25 mouse cellular contexts compared by ENCODE assay signal in the genomic region with DNA sequence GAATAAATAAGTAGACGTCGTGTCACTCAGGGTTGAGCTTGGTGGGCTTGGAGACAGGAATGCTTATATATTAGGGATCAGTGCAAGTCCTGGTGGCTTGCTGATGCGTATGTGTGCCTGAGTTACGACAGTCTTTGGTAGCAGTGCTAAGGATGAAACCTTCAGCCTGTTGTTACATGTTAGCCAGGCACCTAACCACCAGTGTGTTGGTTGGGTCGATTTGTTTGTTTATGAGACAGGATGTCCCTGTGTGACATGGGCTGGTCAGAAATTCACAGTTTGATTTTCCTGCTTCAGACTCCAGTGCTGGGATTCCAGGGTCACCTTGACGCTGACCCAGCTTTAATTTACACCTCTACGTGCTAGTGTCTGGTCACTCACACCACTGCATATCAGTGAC. TPM values are rescaled to one million over a fixed set of nuclear protein-coding genes. Genes with fewer than 3 reads are reported as not detected.
DNase-seq lines count a peak whose midpoint lies in the region; ATAC-seq and TF ChIP-seq lines count a peak whose summit lies in the region.
"Had no signal": no experiment of that assay in that cellular context is flagged by ENCODE, and none has a peak within 500 bp of the region (broad histone marks: within the 10 kb centered on the region; RNA-seq: fewer than 3 reads in every experiment).

No protein-coding gene starts in this region.

- intact Hi-C loops in left cerebral cortex, adult 2 months (cut with DNase I): no loop called here

- peak overlapping the region; percentile 66 for H3K27ac ChIP-seq in liver, adult 2 months (replicated peaks; ENCODE audit: insufficient read depth, low read depth, low read length)
- 0 out of 2 replicates have a peak overlapping the region, but pooled peaks have one; percentile 5 for H3K27ac ChIP-seq in ES-E14 (ENCODE audit: insufficient read depth, low read depth, low read length, poor library complexity, severe bottlenecking)
- peak overlapping the region; percentile 63 for H3K27ac ChIP-seq in liver, embryonic 16.5 days (ENCODE audit: low read length)
- no peak overlapping the region for H3K27ac ChIP-seq in left cerebral cortex, adult 2 months
- H3K27ac ChIP-seq in heart, embryonic 11.5 days (ENCODE audit: low read depth, low read length): no peak overlapping the region
- H3K27ac ChIP-seq: forebrain, embryonic 13.5 days; heart, embryonic 13.5 days; hindbrain, embryonic 14.5 days; limb, embryonic 13.5 days; macrophage; midbrain, embryonic 10.5 days had no signal

- 22% methylated on average over 7 of the region's 7 CpGs for WGBS in liver, adult 2 months
- WGBS in liver, embryonic 16.5 days (ENCODE audit: insufficient replicate concordance): 42% methylated on average over 7 of the region's 7 CpGs
- whole genome bisulfite sequencing in heart, embryonic 11.5 days (ENCODE audit: insufficient replicate concordance): 53% methylated on average over 7 of the region's 7 CpGs

- peak; percentile 63 for DNase-seq in liver, adult 2 months (ENCODE audit: extremely low read depth, low read depth, low spot score)
- DNase-seq in liver: no peak
- DNase-seq in ES-E14 (ENCODE audit: low read depth, low spot score): no peak
- no peak for DNase-seq in frontal cortex, postnatal 36 days (ENCODE audit: low spot score in 2 of 2)
- no peak for DNase-seq in left cerebral cortex, adult 2 months (ENCODE audit: extremely low spot score in 1 of 2, low spot score in 2 of 2)
- DNase-seq: adrenal gland, adult 8-10 months; B cell, adult 2 months; cerebellum, postnatal 10 days; gastrocnemius, postnatal 10 days; heart, adult 11 months; heart, postnatal 36 days; kidney, adult 11 months; kidney, postnatal 36 days; retina, postnatal 1 day; thymus, postnatal 25 days had no signal

- H3K9me3 ChIP-seq in E14TG2a.4 (ENCODE audit: low read length) (no peaks in the 10 kb centered on the region), ES-E14 (ENCODE audit: control insufficient read depth, insufficient read depth, low read depth, low read length) (no peaks in the 10 kb centered on the region)
- no peaks in the 10 kb centered on the region for H3K9me3 ChIP-seq in liver, embryonic 16.5 days (replicated peaks; ENCODE audit: control insufficient read depth, low read length)
- no peaks in the 10 kb centered on the region for H3K9me3 ChIP-seq in heart, embryonic 11.5 days (replicated peaks; ENCODE audit: control insufficient read depth, low read length)
- H3K9me3 ChIP-seq: forebrain, embryonic 13.5 days; heart, embryonic 13.5 days; limb, embryonic 13.5 days; midbrain, embryonic 10.5 days had no signal

- ATAC-seq in liver, embryonic 16.5 days (ENCODE audit: low read depth): peak; percentile 61
- ATAC-seq in heart, embryonic 11.5 days (replicated peaks; ENCODE audit: insufficient number of reproducible peaks, low FRiP score, low TSS enrichment): no peak
- ATAC-seq: forebrain, embryonic 13.5 days; Patski had no signal

- TF ChIP-seq POLR2A in liver, adult 2 months (IDR thresholded peaks at IDR 0.05; ENCODE audit: extremely low read depth, insufficient read depth, low read length): no peak

- no peaks in the 10 kb centered on the region for H3K36me3 ChIP-seq in liver, adult 2 months (ENCODE audit: control insufficient read depth, insufficient read depth, low read length)
- H3K36me3 ChIP-seq in E14TG2a.4 (ENCODE audit: insufficient read depth, low read length): peaks cover 45% of the 10 kb centered on the region
- peaks cover 16% of the 10 kb centered on the region; the same call in 1 of the 2 replicates for H3K36me3 ChIP-seq in ES-E14 (ENCODE audit: control insufficient read depth, insufficient read depth, low read length, poor library complexity, severe bottlenecking)
- H3K36me3 ChIP-seq in liver, embryonic 16.5 days (ENCODE audit: control insufficient read depth, insufficient read depth): no peaks in the 10 kb centered on the region
- H3K36me3 ChIP-seq in heart, embryonic 11.5 days (ENCODE audit: control insufficient read depth, insufficient read depth, low read length): no peaks in the 10 kb centered on the region
- H3K36me3 ChIP-seq: heart, embryonic 13.5 days; limb, embryonic 13.5 days; midbrain, embryonic 10.5 days had no signal

- in situ Hi-C loops in ES-E14 (cut with MboI; ENCODE audit: low sequenced_read_pairs in 2 of 2, unreplicated experiment in 2 of 2): no loop called here

- no peak for TF ChIP-seq CTCF in liver, adult 2 months (IDR thresholded peaks at IDR 0.05; ENCODE audit: low read depth, low read length)
- TF ChIP-seq CTCF in E14TG2a.4 (conservative IDR thresholded peaks at IDR 0.05; ENCODE audit: low read length): no peak
- TF ChIP-seq CTCF in left cerebral cortex, adult 2 months (IDR thresholded peaks at IDR 0.05): no peak

- H3K4me3 ChIP-seq in liver, adult 2 months (ENCODE audit: insufficient read depth, low read depth, low read length): no peak overlapping the region
- H3K4me3 ChIP-seq in E14TG2a.4 (replicated peaks; ENCODE audit: low read length): peak overlapping the region; percentile 96
- peak overlapping the region; percentile 20 to 21; a peak in 3 of 4 replicates for H3K4me3 ChIP-seq in ES-E14 (ENCODE audit: insufficient read depth in 1 of 2, low read depth in 1 of 2, low read length in 2 of 2, poor library complexity in 1 of 2, severe bottlenecking in 1 of 2)
- H3K4me3 ChIP-seq in liver, embryonic 16.5 days (ENCODE audit: low read depth, low read length): no peak overlapping the region
- H3K4me3 ChIP-seq in left cerebral cortex, adult 2 months: no peak overlapping the region
- H3K4me3 ChIP-seq in heart, embryonic 11.5 days (ENCODE audit: low read depth, low read length): no peak overlapping the region
- H3K4me3 ChIP-seq: forebrain, embryonic 13.5 days; heart, embryonic 13.5 days; limb, embryonic 13.5 days; midbrain, embryonic 10.5 days had no signal

- peaks cover 3% of the 10 kb centered on the region; the same call in 1 of the 2 replicates for H3K79me2 ChIP-seq in liver, adult 2 months (ENCODE audit: control insufficient read depth, insufficient read depth, low read length)

- H3K4me2 ChIP-seq in liver, embryonic 16.5 days (ENCODE audit: low read depth, low read length): no peak overlapping the region
- H3K4me2 ChIP-seq in heart, embryonic 11.5 days: no peak overlapping the region
- H3K4me2 ChIP-seq: forebrain, embryonic 13.5 days; heart, embryonic 13.5 days; hindbrain, embryonic 14.5 days; limb, embryonic 13.5 days had no signal

- H3K27me3 ChIP-seq in liver, adult 2 months (ENCODE audit: control insufficient read depth, insufficient read depth, low read length): 0 out of 2 replicates have a peak, but pooled peaks cover 3% of the 10 kb centered on the region
- H3K27me3 ChIP-seq in E14TG2a.4 (ENCODE audit: insufficient read depth, low read length): peaks cover 12% of the 10 kb centered on the region; the same call in 1 of the 2 replicates
- peaks cover 35% of the 10 kb centered on the region for H3K27me3 ChIP-seq in liver, embryonic 16.5 days (ENCODE audit: control insufficient read depth, insufficient read depth, low read depth, low read length)
- H3K27me3 ChIP-seq in heart, embryonic 11.5 days (ENCODE audit: control insufficient read depth, insufficient read depth, low read length): peaks cover 59% of the 10 kb centered on the region
- H3K27me3 ChIP-seq: Patski had no signal

- H3K4me1 ChIP-seq in liver, adult 2 months (ENCODE audit: control insufficient read depth, insufficient read depth, low read length): peaks cover 12% of the 10 kb centered on the region
- H3K4me1 ChIP-seq in E14TG2a.4 (replicated peaks; ENCODE audit: low read depth, low read length) (peaks cover 83% of the 10 kb centered on the region), ES-E14 (ENCODE audit: control insufficient read depth in 2 of 2, insufficient read depth in 2 of 2, low read length in 2 of 2, poor library complexity in 1 of 2) (peaks cover 25% of the 10 kb centered on the region in 2 experiments)
- H3K4me1 ChIP-seq in liver, embryonic 16.5 days (ENCODE audit: control insufficient read depth, low read depth, low read length): no peaks in the 10 kb centered on the region; the same call in none of the 2 replicates
- H3K4me1 ChIP-seq in heart, embryonic 11.5 days (ENCODE audit: control insufficient read depth, insufficient read depth, low read length): 0 out of 2 replicates have a peak, but pooled peaks cover 6% of the 10 kb centered on the region

- no peak overlapping the region for H3K9ac ChIP-seq in liver, adult 2 months (ENCODE audit: low read depth, low read length)
- no peak overlapping the region for H3K9ac ChIP-seq in ES-E14 (ENCODE audit: insufficient read depth, low read depth, low read length, poor library complexity, severe bottlenecking)
- no peak overlapping the region for H3K9ac ChIP-seq in liver, embryonic 16.5 days (ENCODE audit: low read depth, low read length)
- H3K9ac ChIP-seq in heart, embryonic 11.5 days (ENCODE audit: low read depth, low read length): no peak overlapping the region
- H3K9ac ChIP-seq: forebrain, embryonic 13.5 days; heart, embryonic 13.5 days; hindbrain, embryonic 14.5 days; limb, embryonic 13.5 days had no signal

TF ChIP-seq in ES-E14, 5 proteins besides CTCF, POLR2A, EP300 and RAD21:
- no peak for TF ChIP-seq ZNF384 (IDR thresholded peaks at IDR 0.05; ENCODE audit: low read depth, low read length)
- TF ChIP-seq CHD2 (IDR thresholded peaks at IDR 0.05; ENCODE audit: low read depth, low read length): no peak
- TF ChIP-seq MAFK (IDR thresholded peaks at IDR 0.05; ENCODE audit: insufficient read depth, low read depth, low read length): no peak
- no peak for TF ChIP-seq ZC3H11A (IDR thresholded peaks at IDR 0.05; ENCODE audit: borderline replicate concordance, low read depth, low read length)
- no peak for TF ChIP-seq HCFC1 (IDR thresholded peaks at IDR 0.05; ENCODE audit: borderline replicate concordance, insufficient read depth, low read length)

RNA-seq across cellular contexts. Expression of gene Cdh1, which starts 2.5 kb away (rescaled TPM):
- total RNA-seq in liver, adult 2 months (2014; rRNA removed): 17.5 and 29.9 TPM in 2 replicates
- polyA plus RNA-seq in liver, adult 2 months (2012; rRNA removed): 8.8 and 19.8 TPM in 2 replicates
- 254 and 424 TPM in 2 replicates for total RNA-seq in ES-E14 (2012; rRNA removed)
- polyA plus RNA-seq in liver, embryonic 16.5 days (2015; fragmentation: Nextera tagmentation; extraction: Ambion mirVana): 22.9 and 26.5 TPM in 2 replicates
- 1 to 10 TPM; 1.3 to 2.2 TPM for total RNA-seq in left cerebral cortex, adult 2 months (2021)
- 1.4 and 1.7 TPM in 2 replicates for polyA plus RNA-seq in heart, embryonic 11.5 days (2014; fragmentation: Nextera tagmentation; extraction: Ambion mirVana)
- total RNA-seq: heart, postnatal 36 days had no signal

RNA-seq across cellular contexts. Expression of gene Gm10073, which starts 32.4 kb away (rescaled TPM):
- 11.3 and 12.4 TPM in 2 replicates for total RNA-seq in liver, adult 2 months (2014; rRNA removed)
- polyA plus RNA-seq in liver, adult 2 months (2012; rRNA removed): 64.6 and 78.5 TPM in 2 replicates
- total RNA-seq in ES-E14 (2012; rRNA removed): 83.5 and 86.5 TPM in 2 replicates
- polyA plus RNA-seq in liver, embryonic 16.5 days (2015; fragmentation: Nextera tagmentation; extraction: Ambion mirVana): 6.8 and 7.2 TPM in 2 replicates
- 10 to 100 TPM; 76.6 to 90.7 TPM for total RNA-seq in left cerebral cortex, adult 2 months (2021)
- 6.9 and 7.6 TPM in 2 replicates for polyA plus RNA-seq in heart, embryonic 11.5 days (2014; fragmentation: Nextera tagmentation; extraction: Ambion mirVana)

Comparison
In these comparisons a context has a peak if more than half of its experiments do, and no peak if none do; other contexts are left out.
1. H3K27ac ChIP-seq: peak in liver, adult 2 months (single experiment), ES-E14 (single experiment) and liver, embryonic 16.5 days (single experiment); none in left cerebral cortex, adult 2 months (single experiment) and heart, embryonic 11.5 days (single experiment).
2. H3K4me3 ChIP-seq: peak in E14TG2a.4 (single experiment) and ES-E14 (2 of 2); none in liver, adult 2 months (single experiment), liver, embryonic 16.5 days (single experiment), left cerebral cortex, adult 2 months (single experiment) and heart, embryonic 11.5 days (single experiment).